Mouse (Mus musculus): Measurements from ENCODE around the gene Top1. TPM values are rescaled to one million over a fixed set of nuclear protein-coding genes. Genes with fewer than 3 reads are reported as not detected.

Gene Top1
- polyA plus RNA-seq, 1 experiment = 78.4 TPM

DNA sequence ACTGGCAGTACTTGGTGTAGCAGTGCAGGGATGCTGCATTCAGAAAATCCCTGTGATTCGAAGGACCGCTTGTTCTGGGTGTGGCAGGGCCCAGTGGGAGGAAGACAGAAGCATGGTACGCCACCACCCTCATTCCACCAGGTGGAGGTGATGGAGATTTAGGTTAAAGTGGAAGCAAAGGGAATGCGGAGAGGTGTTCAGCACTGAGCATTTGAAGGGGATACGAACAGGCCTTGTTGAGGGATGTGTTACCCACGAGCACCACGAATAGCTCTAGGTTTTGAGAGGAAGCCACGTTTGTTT lies 16.2 kb upstream of the Top1 start:
- TF ChIP-seq CTCF (IDR thresholded peaks at IDR 0.05; ENCODE audit: borderline replicate concordance, insufficient read depth, low read length) = no peak

GRCm38 (mm10) chr2:160630872-160631597 lies 14.7 kb upstream of the Top1 start:
- no peak for TF ChIP-seq POLR2A (IDR thresholded peaks at IDR 0.05; ENCODE audit: low read depth, low read length)
- no peak for TF ChIP-seq CTCF (IDR thresholded peaks at IDR 0.05; ENCODE audit: borderline replicate concordance, insufficient read depth, low read length)
- Histone ChIP-seq H3K4me3 (ENCODE audit: insufficient read depth, low read length) (no peak overlapping the region), H3K27ac (ENCODE audit: insufficient read depth, low read length) (no peak overlapping the region), H3K4me1 (ENCODE audit: control insufficient read depth, insufficient read depth, low read length) (no peaks in the 10 kb centered on the region)

More for the DNA sequence above, 16.2 kb upstream of the Top1 start:
- Histone ChIP-seq H3K27ac (ENCODE audit: insufficient read depth, low read length) (no peak overlapping the region), H3K4me3 (ENCODE audit: insufficient read depth, low read length) (no peak overlapping the region), H3K4me1 (ENCODE audit: control insufficient read depth, insufficient read depth, low read length) (no peaks in the 10 kb centered on the region)

DNA sequence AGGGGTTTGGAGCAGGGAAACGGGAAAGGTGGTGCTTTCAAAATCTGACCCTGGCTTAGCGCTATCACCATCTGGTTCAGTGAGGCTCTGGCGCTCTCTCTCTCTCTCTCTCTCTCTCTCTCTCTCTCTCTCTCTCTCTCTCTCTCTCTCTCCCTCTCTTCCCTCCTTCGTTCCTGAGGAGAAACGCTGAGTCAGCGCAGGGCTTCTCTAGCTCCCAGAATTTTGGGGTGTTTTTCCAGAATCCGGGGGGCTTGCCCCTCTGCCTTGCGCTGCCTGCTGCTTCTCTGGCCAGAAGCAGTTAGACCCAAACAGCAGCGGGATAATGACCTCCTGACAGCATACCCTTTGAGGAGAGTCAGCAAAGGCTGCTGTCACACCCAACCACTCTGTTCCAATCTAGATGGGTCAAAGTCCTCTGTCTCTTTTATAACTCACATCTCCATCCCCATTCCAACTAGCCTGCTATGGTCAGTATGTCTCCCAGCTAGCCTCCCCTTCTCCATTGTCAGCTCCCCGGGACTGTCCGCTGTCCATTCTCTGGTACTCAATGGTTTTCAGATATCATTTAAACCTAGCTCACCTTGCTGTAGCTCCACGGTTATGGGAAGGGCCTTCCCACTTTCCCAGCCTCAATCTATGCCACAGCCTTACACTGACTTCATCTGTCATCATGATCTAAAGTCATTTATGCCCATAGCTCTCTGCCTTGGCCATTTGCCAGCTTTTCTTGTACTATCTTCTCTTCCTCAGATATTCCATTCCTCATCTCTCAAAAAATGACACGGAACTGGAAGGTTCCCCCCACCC lies 5.6 kb upstream of the Top1 start:
- Histone ChIP-seq H3K27ac (ENCODE audit: insufficient read depth, low read length) (no peak overlapping the region), H3K4me1 (ENCODE audit: control insufficient read depth, insufficient read depth, low read length) (no peaks in the 10 kb centered on the region), H3K4me3 (ENCODE audit: insufficient read depth, low read length) (no peak overlapping the region)
- TF ChIP-seq CTCF (IDR thresholded peaks at IDR 0.05; ENCODE audit: borderline replicate concordance, insufficient read depth, low read length) = no peak
- no peak for TF ChIP-seq POLR2A (IDR thresholded peaks at IDR 0.05; ENCODE audit: low read depth, low read length)

- no peak overlapping the region for H3K27ac ChIP-seq (ENCODE audit: insufficient read depth, low read length)
- H3K4me1 ChIP-seq (ENCODE audit: control insufficient read depth, insufficient read depth, low read length) = no peaks in the 10 kb centered on the region
- no peak overlapping the region for H3K4me3 ChIP-seq (ENCODE audit: insufficient read depth, low read length)
- TF ChIP-seq CTCF (IDR thresholded peaks at IDR 0.05; ENCODE audit: borderline replicate concordance, insufficient read depth, low read length) = no peak
- TF ChIP-seq POLR2A (IDR thresholded peaks at IDR 0.05; ENCODE audit: low read depth, low read length) = no peak
These were observed 4.5 kb upstream of the Top1 start for GRCm38 (mm10) chr2:160641176-160641575.

DNA sequence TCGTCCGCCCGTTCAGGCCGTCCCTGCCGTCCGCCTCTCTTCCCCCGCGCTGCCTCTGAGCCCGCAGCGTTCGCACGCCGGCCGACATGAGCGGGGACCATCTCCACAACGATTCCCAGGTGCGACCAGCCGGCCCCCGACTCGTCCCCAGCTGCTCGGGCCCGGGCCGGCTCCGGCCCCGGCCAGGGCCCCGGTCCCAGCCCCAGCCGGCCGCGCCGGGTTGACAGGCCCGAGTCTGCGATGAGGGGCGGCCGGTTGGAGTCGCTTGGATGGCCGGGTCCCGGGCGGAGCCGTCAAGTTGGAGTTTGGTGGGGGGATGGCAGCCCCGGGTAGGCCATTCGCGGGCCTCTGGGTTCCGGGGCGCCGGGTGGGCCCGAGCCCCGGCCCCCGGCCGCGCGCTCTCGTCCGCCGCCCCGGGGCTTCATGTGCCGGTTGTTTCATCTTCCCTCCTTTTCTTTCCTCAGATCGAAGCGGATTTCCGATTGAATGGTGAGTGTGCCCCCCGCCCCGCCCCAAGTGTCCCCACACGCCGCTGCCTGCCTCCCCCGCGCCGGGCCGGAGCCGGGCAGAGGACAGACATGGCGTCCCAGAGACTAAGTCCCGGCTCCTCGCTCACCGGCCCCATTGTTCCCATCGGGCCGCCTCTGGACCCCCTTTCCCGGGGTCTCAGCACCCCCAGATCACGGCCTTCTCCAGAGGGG lies 606 bp downstream of the Top1 start:
- Histone ChIP-seq H3K4me1 (ENCODE audit: control insufficient read depth, insufficient read depth, low read length) (peaks cover 4% of the 10 kb centered on the region; the same call in 1 of the 2 replicates), H3K4me3 (ENCODE audit: insufficient read depth, low read length) (peak overlapping the region; percentile 62), H3K27ac (ENCODE audit: insufficient read depth, low read length) (peak overlapping the region; percentile 82)
- TF ChIP-seq POLR2A (IDR thresholded peaks at IDR 0.05; ENCODE audit: low read depth, low read length) = no peak
- TF ChIP-seq CTCF (IDR thresholded peaks at IDR 0.05; ENCODE audit: borderline replicate concordance, insufficient read depth, low read length) = no peak

- peak overlapping the region; percentile 62 for H3K4me3 ChIP-seq (ENCODE audit: insufficient read depth, low read length)
- peaks cover 4% of the 10 kb centered on the region; the same call in 1 of the 2 replicates for H3K4me1 ChIP-seq (ENCODE audit: control insufficient read depth, insufficient read depth, low read length)
- H3K27ac ChIP-seq (ENCODE audit: insufficient read depth, low read length) = peak overlapping the region; percentile 82
- TF ChIP-seq POLR2A (IDR thresholded peaks at IDR 0.05; ENCODE audit: low read depth, low read length) (peak; percentile 26; the same call in 1 of the 2 replicates), CTCF (IDR thresholded peaks at IDR 0.05; ENCODE audit: borderline replicate concordance, insufficient read depth, low read length) (no peak)
These were observed 1.1 kb downstream of the Top1 start for GRCm38 (mm10) chr2:160646845-160647178.

DNA sequence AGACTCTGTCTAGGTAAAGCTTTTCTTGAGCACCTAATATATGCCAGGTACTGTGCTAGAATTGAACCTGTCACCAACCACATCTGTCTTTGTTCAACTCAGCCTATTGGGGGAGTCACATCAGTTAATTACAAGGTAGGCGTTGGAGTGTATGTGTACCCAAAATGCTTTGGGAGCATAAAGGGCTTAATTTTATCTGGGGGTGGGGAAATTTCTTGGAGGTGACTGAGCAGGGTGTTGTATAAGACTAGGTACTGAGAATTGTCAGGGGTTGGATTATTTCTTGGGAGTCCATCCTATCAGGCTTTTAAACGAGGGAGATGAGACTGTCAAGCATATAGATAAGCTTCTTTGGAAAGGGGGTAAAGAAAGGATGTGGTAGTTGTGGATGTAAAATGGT lies 2.4 kb downstream of the Top1 start:
- peaks cover 4% of the 10 kb centered on the region; the same call in 1 of the 2 replicates for H3K4me1 ChIP-seq (ENCODE audit: control insufficient read depth, insufficient read depth, low read length)
- H3K4me3 ChIP-seq (ENCODE audit: insufficient read depth, low read length) = peak overlapping the region; percentile 55
- H3K27ac ChIP-seq (ENCODE audit: insufficient read depth, low read length) = no peak overlapping the region
- TF ChIP-seq POLR2A (IDR thresholded peaks at IDR 0.05; ENCODE audit: low read depth, low read length) = no peak
- TF ChIP-seq CTCF (IDR thresholded peaks at IDR 0.05; ENCODE audit: borderline replicate concordance, insufficient read depth, low read length) = no peak

- no peak overlapping the region for H3K4me3 ChIP-seq (ENCODE audit: insufficient read depth, low read length)
- TF ChIP-seq CTCF (IDR thresholded peaks at IDR 0.05; ENCODE audit: borderline replicate concordance, insufficient read depth, low read length) (no peak), POLR2A (IDR thresholded peaks at IDR 0.05; ENCODE audit: low read depth, low read length) (no peak)
- H3K4me1 ChIP-seq (ENCODE audit: control insufficient read depth, insufficient read depth, low read length) = peaks cover 4% of the 10 kb centered on the region; the same call in 1 of the 2 replicates
- H3K27ac ChIP-seq (ENCODE audit: insufficient read depth, low read length) = no peak overlapping the region
These were observed 3.4 kb downstream of the Top1 start for GRCm38 (mm10) chr2:160649072-160649471.

DNA sequence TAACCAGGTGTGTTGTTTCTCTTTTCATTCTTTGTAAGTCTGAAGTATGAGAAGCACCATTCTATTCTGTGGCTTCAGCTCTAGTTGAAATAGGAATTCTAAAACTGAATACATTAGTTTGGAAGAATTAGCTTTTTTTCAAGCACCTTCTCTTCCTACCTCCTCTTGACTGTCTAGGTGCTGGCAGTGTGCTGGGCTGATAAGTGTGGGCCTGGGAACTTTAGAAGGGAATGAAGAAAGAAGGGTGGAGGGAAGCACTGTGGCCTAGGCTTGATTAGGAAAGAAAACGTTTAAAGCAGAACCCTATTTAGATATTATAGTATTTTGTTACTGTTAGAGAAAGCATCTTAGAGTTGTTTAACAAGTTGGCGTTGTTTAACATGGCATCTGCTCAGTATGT lies 5.5 kb downstream of the Top1 start:
- no peak overlapping the region for H3K4me3 ChIP-seq (ENCODE audit: insufficient read depth, low read length)
- peaks cover 4% of the 10 kb centered on the region; the same call in 1 of the 2 replicates for H3K4me1 ChIP-seq (ENCODE audit: control insufficient read depth, insufficient read depth, low read length)
- H3K27ac ChIP-seq (ENCODE audit: insufficient read depth, low read length) = no peak overlapping the region
- TF ChIP-seq CTCF (IDR thresholded peaks at IDR 0.05; ENCODE audit: borderline replicate concordance, insufficient read depth, low read length) = no peak
- no peak for TF ChIP-seq POLR2A (IDR thresholded peaks at IDR 0.05; ENCODE audit: low read depth, low read length)

Data from embryonic fibroblast, embryonic 13.5 days (primary cell).